Mouse (Mus musculus): ENCODE measurements around the gene Dusp7.

GRCm38 (mm10) chr9:106339173-106339558, 29.3 kb upstream of the Dusp7 start:
- TF ChIP-seq CTCF (conservative IDR thresholded peaks at IDR 0.05 in 1 of 2, IDR thresholded peaks at IDR 0.05 in 1 of 2; ENCODE audit: low read depth in 2 of 2, low read length in 2 of 2), result no peak
- no peak for TF ChIP-seq RCOR1 (conservative IDR thresholded peaks at IDR 0.05; ENCODE audit: low read depth, low read length)
- TF ChIP-seq POLR2A (IDR thresholded peaks at IDR 0.05; ENCODE audit: low read depth, low read length), result no peak
- TF ChIP-seq MAX (IDR thresholded peaks at IDR 0.05; ENCODE audit: low read length), result no peak
- TF ChIP-seq TCF12 (IDR thresholded peaks at IDR 0.05; ENCODE audit: low read depth, low read length), result no peak
- no peak for TF ChIP-seq USF2 (conservative IDR thresholded peaks at IDR 0.05; ENCODE audit: low read depth, low read length)

Measured in CH12.LX (cell line).